Mouse (Mus musculus) limb, embryonic 10.5 days (tissue): ENCODE measurements around the gene Psmb1. TPM values are rescaled to one million over a fixed set of nuclear protein-coding genes. Genes with fewer than 3 reads are reported as not detected.

Source experiments
- polyA plus RNA-seq: library from polyadenylated mRNA; unstranded; fragments of >200 nt; fragmentation: Nextera tagmentation; extraction: Ambion mirVana; gene quantifications from 2 replicates; pipeline ENCODE4 v1.2.1, GENCODE M21; 2016

Psmb1 gene
- polyA plus RNA-seq, 1 experiment from 2014 or later: 286 TPM

Other genes with a start within 250 kb of the Psmb1 start
- 1.8 and 3.0 TPM in 2 replicates for gene Dll1, start 122.9 kb downstream of the Psmb1 start, polyA plus RNA-seq
- gene Fam120b, start 103.5 kb downstream of the Psmb1 start, polyA plus RNA-seq: 22.2 and 27.6 TPM in 2 replicates
- 66.7 and 67.0 TPM in 2 replicates for gene Tbp, start 137 bp upstream of the Psmb1 start, polyA plus RNA-seq
- 45.7 and 47.9 TPM in 2 replicates for gene Pdcd2, start 27.6 kb upstream of the Psmb1 start, polyA plus RNA-seq
- gene Prdm9, start 64.6 kb upstream of the Psmb1 start, polyA plus RNA-seq: 1.1 and 1.9 TPM in 2 replicates
- gene Chd1, start 205.2 kb upstream of the Psmb1 start, polyA plus RNA-seq: 40.6 and 40.7 TPM in 2 replicates